Mouse (Mus musculus) midbrain, embryonic 14.5 days (tissue): ENCODE results near the gene Traf6. TPM values are rescaled to one million over a fixed set of nuclear protein-coding genes. Genes with fewer than 3 reads are reported as not detected.
A peak's percentile ranks its signal among the peaks of the same experiment; 100 is the strongest.

Source experiments
- ATAC-seq: fragments of 200-750 bp; cut with Nextera tagmentation; 2 replicates; pipeline ENCODE4 v1.8.0; 2017; ENCODE audit warnings: moderate number of reproducible peaks, moderate library complexity; ENCODE audit not compliant: low FRiP score, low TSS enrichment
- DNase-seq: peaks from one replicate; pipeline ENCODE4 v3.0.0-alpha.2; 2015
- H3K27ac ChIP-seq: fragments of 300-500 bp; sonication (generic); replicated peaks from 2 replicates; pipeline ENCODE4 v1.5.1; 2014; ENCODE audit warnings: mild to moderate bottlenecking, low read depth, low read length, moderate library complexity
- H3K27me3 ChIP-seq: fragments of 300-500 bp; sonication (generic); 2 replicates; pipeline ENCODE4 v1.6.1; 2014; ENCODE audit warnings: low read length, control low read depth, mixed read lengths; ENCODE audit not compliant: control insufficient read depth, insufficient read depth
- H3K36me3 ChIP-seq: fragments of 300-500 bp; sonication (generic); 2 replicates; pipeline ENCODE4 v1.6.1; 2014; ENCODE audit warnings: low read length, control low read depth; ENCODE audit not compliant: control insufficient read depth, insufficient read depth
- H3K4me1 ChIP-seq: fragments of 300-500 bp; sonication (generic); 2 replicates; pipeline ENCODE4 v1.6.1; 2014; ENCODE audit warnings: mild to moderate bottlenecking, antibody characterized with exemption, low read length, control low read depth; ENCODE audit not compliant: control insufficient read depth, insufficient read depth
- H3K4me2 ChIP-seq: fragments of 300-500 bp; sonication (generic); 2 replicates; pipeline ENCODE4 v1.6.1; 2014; ENCODE audit warnings: mild to moderate bottlenecking, low read length, moderate library complexity
- H3K4me3 ChIP-seq: fragments of 300-500 bp; sonication (generic); replicated peaks from 2 replicates; pipeline ENCODE4 v1.5.1; 2014; ENCODE audit warnings: low read depth, low read length
- H3K9ac ChIP-seq: fragments of 300-500 bp; sonication (generic); replicated peaks from 2 replicates; pipeline ENCODE4 v1.6.1; 2014; ENCODE audit warnings: mild to moderate bottlenecking, low read length, moderate library complexity
- H3K9me3 ChIP-seq: fragments of 300-500 bp; sonication (generic); 2 replicates; pipeline ENCODE4 v1.6.1; 2016; ENCODE audit warnings: low read length, control low read depth, mixed read lengths; ENCODE audit not compliant: control insufficient read depth
- WGBS: fragments of 180-500 bp; shearing (Covaris S2); extraction: QIAGEN DNeasy Blood & Tissue Kit; methylation state at CpG from one replicate; pipeline ENCODE4 v1.1.7; 2014; 5-methylcytosine and 5-hydroxymethylcytosine counted together
- polyA plus RNA-seq: library from polyadenylated mRNA; unstranded; fragments of >200 nt; fragmentation: Nextera tagmentation; extraction: Ambion mirVana; gene quantifications from 2 replicates; pipeline ENCODE4 v1.2.1, GENCODE M21; 2014

The Traf6 gene
- polyA plus RNA-seq, 1 experiment from 2014 or later = 11.5 TPM

GRCm38 (mm10) chr2:101715650-101716323 is 37.6 kb downstream of the Traf6 start:
- Histone ChIP-seq H3K4me3 (no peak overlapping the region), H3K4me2 (no peak overlapping the region), H3K27me3 (no peaks in the 10 kb centered on the region), H3K9me3 (no peaks in the 10 kb centered on the region), H3K36me3 (no peaks in the 10 kb centered on the region), H3K9ac (no peak overlapping the region), H3K27ac (no peak overlapping the region), H3K4me1 (no peaks in the 10 kb centered on the region)
- DNase-seq (peak; percentile 27), ATAC-seq (no peak)
- 79% methylated on average over 8 of the region's 8 CpGs for WGBS

GRCm38 (mm10) chr2:101717162-101717561 is 38.9 kb downstream of the Traf6 start:
- H3K4me3 ChIP-seq = no peak overlapping the region
- H3K27me3 ChIP-seq = no peaks in the 10 kb centered on the region
- H3K36me3 ChIP-seq = no peaks in the 10 kb centered on the region
- 96% methylated on average over 13 of the region's 13 CpGs for WGBS
- peaks cover 2% of the 10 kb centered on the region; the same call in 1 of the 2 replicates for H3K4me1 ChIP-seq
- no peak for ATAC-seq
- H3K27ac ChIP-seq = no peak overlapping the region
- no peak overlapping the region for H3K9ac ChIP-seq
- no peak overlapping the region for H3K4me2 ChIP-seq
- H3K9me3 ChIP-seq = no peaks in the 10 kb centered on the region
- no peak for DNase-seq

DNA sequence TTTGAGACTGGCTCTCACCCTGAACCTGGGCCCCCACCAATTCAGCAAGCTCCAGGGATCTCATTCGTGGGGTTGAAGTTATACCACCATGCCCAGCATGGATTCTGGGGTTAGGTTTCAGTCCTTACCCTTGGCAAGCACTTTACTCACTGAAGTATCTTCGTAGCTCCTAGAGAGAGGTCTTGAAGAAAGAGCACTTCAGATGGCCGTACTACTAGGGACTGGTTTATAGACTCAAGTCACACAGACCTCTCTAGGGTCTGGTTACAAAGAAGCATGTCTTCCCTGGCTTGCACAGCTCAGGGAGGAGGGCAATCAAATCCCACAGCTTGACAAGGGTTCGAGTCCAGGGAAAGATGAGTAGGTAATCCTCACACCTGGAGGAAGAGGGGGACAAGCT is 43.6 kb downstream of the Traf6 start:
- H3K27ac ChIP-seq = peak overlapping the region; percentile 78
- H3K9ac ChIP-seq = no peak overlapping the region
- H3K4me3 ChIP-seq = no peak overlapping the region
- 92% methylated on average over 4 of the region's 4 CpGs for WGBS
- ATAC-seq = no peak
- no peaks in the 10 kb centered on the region for H3K9me3 ChIP-seq
- peaks cover 21% of the 10 kb centered on the region for H3K4me1 ChIP-seq
- DNase-seq = no peak
- H3K36me3 ChIP-seq = no peaks in the 10 kb centered on the region
- H3K27me3 ChIP-seq = no peaks in the 10 kb centered on the region
- H3K4me2 ChIP-seq = no peak overlapping the region

- Histone ChIP-seq H3K9ac (no peak overlapping the region), H3K9me3 (no peaks in the 10 kb centered on the region), H3K4me3 (no peak overlapping the region), H3K36me3 (no peaks in the 10 kb centered on the region), H3K4me2 (no peak overlapping the region), H3K27me3 (no peaks in the 10 kb centered on the region), H3K27ac (peak overlapping the region; percentile 78), H3K4me1 (peaks cover 21% of the 10 kb centered on the region)
- ATAC-seq (peak; percentile 77), DNase-seq (peak; percentile 67)
- WGBS = 9% methylated on average over 8 of the region's 8 CpGs
Observed at GRCm38 (mm10) chr2:101722370-101723332, 44.4 kb downstream of the Traf6 start.

DNA sequence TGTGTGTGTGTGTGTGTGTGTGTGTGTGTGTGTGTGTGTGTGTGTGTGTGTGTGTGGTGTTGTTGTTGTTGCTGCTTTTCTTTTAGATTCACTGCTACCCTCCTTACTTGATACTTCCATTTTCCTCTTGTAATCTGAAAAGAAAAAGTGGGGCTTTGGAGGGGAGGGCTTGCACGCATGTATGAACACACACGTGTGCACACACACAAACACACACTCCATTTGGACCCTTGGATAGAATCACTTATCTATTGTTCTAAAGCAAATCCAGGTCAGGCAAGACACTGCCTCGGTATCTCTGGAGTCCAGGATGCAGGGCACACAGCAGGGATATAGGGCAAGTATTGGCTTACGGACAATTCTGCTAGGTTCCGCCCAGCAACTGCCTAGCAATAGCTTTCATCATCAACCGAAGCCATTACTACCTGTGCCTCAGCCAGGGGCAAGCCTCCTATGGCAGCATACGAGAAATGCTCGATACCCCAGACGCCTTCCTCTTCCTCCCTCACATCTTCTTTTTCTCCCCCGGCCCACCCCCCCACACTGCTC is 45.2 kb downstream of the Traf6 start:
- DNase-seq (peak; percentile 39), ATAC-seq (peak; percentile 29; the same call in 1 of the 2 replicates)
- Histone ChIP-seq H3K36me3 (no peaks in the 10 kb centered on the region), H3K27me3 (no peaks in the 10 kb centered on the region), H3K4me3 (no peak overlapping the region), H3K9me3 (no peaks in the 10 kb centered on the region), H3K9ac (no peak overlapping the region), H3K4me2 (no peak overlapping the region), H3K4me1 (peaks cover 21% of the 10 kb centered on the region), H3K27ac (peak overlapping the region; percentile 78)
- WGBS = 20% methylated on average over 10 of the region's 10 CpGs

DNA sequence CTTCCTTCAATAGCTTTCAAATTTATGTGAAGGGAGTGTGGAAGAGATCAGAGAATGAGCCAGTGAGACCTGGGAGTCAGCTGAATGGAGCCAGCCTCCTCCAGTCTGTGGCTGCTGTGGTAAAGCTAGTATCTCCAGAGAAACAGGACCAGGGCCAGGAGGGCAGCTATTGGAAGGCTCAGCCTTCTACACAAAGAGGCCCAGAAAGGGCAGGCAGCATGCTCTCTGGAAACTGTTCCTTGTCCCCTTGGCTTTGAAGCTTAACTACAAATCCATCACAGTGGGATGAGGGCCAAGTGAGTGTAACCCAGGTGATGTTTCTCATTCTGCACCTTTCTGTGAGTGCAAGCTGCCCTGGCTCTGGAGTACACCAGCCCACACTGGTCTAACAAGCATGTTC is 49.6 kb downstream of the Traf6 start:
- ATAC-seq (no peak), DNase-seq (peak; percentile 20)
- Histone ChIP-seq H3K27me3 (no peaks in the 10 kb centered on the region), H3K9me3 (no peaks in the 10 kb centered on the region), H3K4me3 (no peak overlapping the region), H3K9ac (no peak overlapping the region), H3K27ac (no peak overlapping the region), H3K4me1 (peaks cover 13% of the 10 kb centered on the region), H3K4me2 (no peak overlapping the region), H3K36me3 (no peaks in the 10 kb centered on the region)

DNA sequence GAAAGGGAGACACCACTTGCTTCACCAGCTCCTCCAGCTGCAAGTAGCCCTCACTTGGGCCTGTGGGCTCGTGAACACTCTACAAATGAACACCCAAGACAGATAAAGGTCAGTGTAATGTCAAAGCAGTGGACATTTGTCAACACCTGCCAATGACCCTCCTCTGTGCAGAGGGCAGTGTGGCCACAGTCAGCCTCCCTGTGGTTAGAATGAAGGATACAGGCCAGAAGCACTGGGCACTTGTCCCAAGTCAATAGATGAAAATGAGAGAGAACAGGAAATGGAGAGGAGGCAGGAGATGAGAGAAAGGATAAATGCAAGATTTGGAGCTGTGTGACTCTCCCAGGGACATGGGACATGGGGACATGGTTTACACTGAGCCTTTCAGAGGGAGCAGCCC is 51.2 kb downstream of the Traf6 start:
- ATAC-seq (no peak), DNase-seq (no peak)
- no peak overlapping the region for H3K4me3 ChIP-seq
- no peaks in the 10 kb centered on the region for H3K4me1 ChIP-seq
- H3K27me3 ChIP-seq = no peaks in the 10 kb centered on the region
- no peak overlapping the region for H3K9ac ChIP-seq
- H3K36me3 ChIP-seq = no peaks in the 10 kb centered on the region
- H3K27ac ChIP-seq = no peak overlapping the region
- WGBS = 81% methylated on average over 1 of the region's 1 CpGs
- no peaks in the 10 kb centered on the region for H3K9me3 ChIP-seq
- H3K4me2 ChIP-seq = no peak overlapping the region

GRCm38 (mm10) chr2:101730972-101731371 is 52.7 kb downstream of the Traf6 start:
- Histone ChIP-seq H3K4me2 (no peak overlapping the region), H3K27ac (no peak overlapping the region), H3K9ac (no peak overlapping the region), H3K36me3 (no peaks in the 10 kb centered on the region), H3K4me3 (no peak overlapping the region), H3K9me3 (no peaks in the 10 kb centered on the region), H3K4me1 (no peaks in the 10 kb centered on the region), H3K27me3 (no peaks in the 10 kb centered on the region)
- DNase-seq = peak; percentile 6
- ATAC-seq = no peak
